Mouse (Mus musculus) ES-Bruce4 (cell line): ENCODE measurements around the gene Lpp.

Experiments used
- CTCF ChIP-seq: IDR thresholded peaks from one replicate; pipeline ENCODE4 v1.8.1; 2011; ENCODE audit warnings: low read depth, low read length
- EP300 ChIP-seq: IDR thresholded peaks from 2 replicates; pipeline ENCODE4 v1.6.1; 2011; ENCODE audit warnings: low read depth, low read length; ENCODE audit not compliant: insufficient read depth

- TF ChIP-seq EP300 = no peak
- no peak for TF ChIP-seq CTCF
Measured at GRCm38 (mm10) chr16:24474781-24475180, 81.5 kb downstream of the Lpp start.
